Mouse (Mus musculus): ENCODE results near the gene Map4k4.

The Map4k4 gene

DNA sequence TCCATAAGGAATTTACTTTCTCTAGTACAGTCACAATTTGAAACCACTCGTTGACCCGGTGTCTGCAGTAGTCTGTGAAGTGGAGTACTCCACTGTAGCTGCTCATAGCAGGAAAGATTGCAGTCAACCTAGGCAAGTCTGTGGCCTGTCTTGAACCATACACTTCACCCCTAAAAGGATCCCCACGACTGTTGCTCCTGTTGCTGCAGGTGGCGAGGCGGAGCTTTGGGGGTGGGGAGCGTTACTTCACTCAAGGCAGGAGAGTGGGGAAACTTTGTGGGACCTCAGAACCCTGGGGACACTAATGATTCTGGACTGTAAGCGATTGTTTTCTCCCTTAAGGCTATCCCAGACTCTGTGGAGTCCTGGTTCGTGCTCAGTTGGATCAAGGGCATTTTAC is 34.2 kb downstream of the Map4k4 start:
- DNase-seq (ENCODE audit: low read depth in 2 of 2, low spot score in 2 of 2): no peak

DNA sequence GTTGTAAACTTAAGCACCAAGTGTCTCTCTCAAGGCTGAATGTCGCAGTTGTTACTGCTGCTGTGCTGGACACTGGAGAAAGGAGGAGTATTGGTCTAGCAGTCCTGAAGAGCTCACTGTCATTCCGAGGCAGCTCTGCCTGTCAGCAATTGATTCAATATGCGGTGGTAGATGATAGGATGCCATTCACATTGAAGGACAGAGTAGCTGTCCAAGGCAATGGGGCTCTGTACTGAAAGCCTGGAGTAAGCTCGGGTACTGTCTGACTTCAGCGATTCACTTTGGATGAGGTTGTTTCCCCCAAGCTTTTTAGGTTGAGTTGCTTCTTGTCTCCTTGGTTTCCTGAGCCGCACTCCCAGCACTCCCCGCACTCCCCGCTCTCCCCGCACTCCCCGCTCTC is 34.9 kb downstream of the Map4k4 start:
- no peak for DNase-seq (ENCODE audit: low read depth in 2 of 2, low spot score in 2 of 2)

DNA sequence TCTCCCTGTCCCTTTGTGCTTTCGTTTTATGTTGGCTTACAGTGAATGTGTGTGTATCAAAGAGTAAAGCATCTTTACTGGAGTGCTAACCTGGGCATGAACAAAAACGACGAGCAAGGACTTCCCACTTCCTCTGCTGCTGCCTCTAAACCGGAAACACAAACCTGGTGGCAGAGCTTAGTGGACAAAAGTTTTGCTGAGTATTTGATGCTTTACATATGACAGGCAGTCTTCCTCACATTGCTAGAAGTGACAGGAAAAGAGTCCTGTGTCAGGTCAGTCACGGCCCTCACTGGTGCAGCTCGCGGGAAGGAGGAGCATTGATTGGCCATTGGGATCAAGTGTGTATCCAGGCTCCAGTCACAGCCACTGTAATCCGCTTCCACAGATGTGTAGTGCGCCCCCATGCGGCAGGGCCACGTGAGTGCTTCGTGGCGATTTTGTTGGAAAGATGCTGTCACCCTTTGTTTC is 35.7 kb downstream of the Map4k4 start:
- peak; percentile 88 to 90 for DNase-seq (ENCODE audit: low read depth in 2 of 2, low spot score in 2 of 2)

DNA sequence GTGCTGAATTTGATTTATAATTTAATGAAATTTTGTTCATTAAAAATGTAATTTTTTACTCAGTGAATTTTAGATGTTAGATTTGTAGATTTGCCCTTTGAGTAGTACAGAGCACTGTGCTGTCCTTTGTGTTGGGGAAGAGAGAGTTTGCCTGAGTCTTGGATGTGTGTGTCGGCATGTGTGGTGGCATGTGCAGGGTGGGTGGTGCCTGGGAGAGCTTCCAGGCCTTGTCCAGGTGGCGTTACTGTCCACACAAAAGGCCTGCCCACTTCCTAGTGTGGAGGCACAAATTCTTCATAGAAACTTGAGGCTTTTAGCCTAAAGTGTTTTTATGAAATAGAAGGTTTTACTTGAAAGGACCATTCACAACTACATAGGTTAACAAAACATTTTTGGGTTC is 36.2 kb downstream of the Map4k4 start:
- no peak for DNase-seq (ENCODE audit: low read depth in 2 of 2, low spot score in 2 of 2)

DNA sequence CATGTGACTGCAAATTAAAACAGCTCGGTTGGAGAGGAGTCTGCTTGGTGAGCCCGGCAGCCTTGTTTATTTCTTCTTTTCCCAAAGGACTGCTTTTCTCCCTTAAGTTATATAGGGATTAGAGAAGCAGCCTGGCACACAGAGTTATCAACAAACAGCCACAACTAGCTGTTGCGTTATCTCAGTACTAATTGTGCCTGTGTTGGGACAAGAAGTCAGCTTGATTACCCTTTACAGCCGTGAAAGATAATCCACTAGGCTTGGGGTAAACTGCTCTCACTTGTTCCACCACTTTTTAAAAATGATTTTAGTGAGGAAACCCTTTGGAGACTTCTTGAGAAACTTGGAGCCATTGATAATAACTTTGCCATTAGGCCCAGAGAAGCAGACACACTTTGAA is 36.9 kb downstream of the Map4k4 start:
- DNase-seq (ENCODE audit: low read depth in 2 of 2, low spot score in 2 of 2): no peak

DNA sequence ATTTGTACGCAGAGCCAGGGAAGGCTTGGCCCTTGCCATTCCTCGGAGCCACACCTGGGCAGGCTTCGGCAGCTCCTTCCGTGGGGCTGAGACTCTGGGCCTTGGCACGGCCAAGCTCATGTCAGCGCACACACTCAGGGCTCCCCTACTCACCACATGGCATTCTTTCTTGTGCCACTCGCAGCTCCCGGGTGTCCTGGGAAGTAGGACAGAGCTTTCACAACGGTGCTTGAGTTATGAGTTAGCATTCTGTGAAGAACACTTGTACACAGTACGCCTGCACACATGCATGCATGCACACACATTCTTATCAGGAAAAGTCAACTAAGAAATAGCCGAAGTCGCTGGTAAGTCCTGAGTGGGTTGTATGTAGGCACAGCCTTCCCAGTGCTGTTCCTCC is 38.7 kb downstream of the Map4k4 start:
- DNase-seq (ENCODE audit: low read depth in 2 of 2, low spot score in 2 of 2): no peak

DNA sequence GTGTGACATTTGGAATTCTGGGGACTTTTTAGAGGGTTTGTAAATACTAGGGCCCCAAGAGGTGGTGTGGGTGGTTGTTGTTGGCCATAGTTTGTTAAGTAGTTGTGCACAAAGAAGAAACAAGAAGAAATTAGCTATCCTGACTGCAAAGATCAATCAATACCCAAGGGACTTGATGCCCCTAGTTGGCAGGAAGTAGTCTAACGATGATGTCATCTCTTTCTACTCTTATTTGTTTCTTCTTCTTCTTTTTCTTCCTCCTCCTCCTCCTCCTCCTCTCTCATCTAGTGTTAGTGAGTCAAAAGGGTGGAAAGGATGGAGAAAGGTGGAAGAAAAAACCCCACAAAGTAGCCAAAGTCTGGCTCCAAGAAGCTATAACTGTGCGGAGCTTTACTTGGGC is 39.6 kb downstream of the Map4k4 start:
- DNase-seq (ENCODE audit: low read depth in 2 of 2, low spot score in 2 of 2): no peak

DNA sequence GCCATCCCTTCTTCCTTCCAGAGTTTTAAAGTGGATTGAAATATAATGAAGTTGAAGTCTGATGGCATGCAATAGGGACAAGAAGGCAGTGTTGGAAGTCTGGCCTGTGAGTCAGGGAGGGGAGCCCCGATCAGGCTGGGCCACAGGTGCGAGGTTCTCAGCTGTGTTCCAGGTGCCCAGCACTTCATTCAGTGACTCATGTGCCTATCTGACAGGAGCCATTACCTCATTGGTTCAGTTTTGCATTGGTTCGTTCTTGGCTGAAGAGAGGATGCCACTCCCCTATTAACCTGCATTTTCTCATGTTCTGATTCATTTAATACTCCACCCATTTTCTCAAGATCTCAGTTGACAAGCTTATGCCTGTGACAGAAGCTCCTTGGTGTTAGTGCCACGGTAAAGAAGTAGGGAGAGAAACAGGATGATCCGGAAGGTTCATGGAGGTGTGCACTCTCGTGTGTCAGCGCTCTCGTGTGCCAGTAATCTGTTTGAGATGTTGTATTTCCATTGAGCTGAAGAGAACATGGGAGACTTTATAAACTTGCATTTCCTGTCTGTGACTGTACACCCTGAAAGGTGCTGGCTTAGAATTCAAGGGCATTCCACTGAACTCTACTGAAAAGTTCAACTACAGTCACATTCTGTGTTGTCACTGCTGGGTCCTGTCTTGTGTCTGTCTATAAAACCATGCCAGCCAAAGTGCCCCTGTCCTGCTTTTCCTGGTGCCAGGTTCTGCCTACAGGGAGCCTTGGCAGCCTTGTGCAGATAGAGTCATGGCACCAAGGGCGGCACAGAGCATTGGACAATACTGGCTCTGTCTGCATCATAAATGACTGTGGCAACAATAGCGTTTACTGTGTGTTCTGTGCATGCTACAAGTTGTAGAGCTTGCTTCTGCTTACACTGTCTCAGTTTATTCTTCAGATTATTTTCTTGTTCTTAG is 40.8 kb downstream of the Map4k4 start:
- no peak for DNase-seq (ENCODE audit: low read depth in 2 of 2, low spot score in 2 of 2)

DNA sequence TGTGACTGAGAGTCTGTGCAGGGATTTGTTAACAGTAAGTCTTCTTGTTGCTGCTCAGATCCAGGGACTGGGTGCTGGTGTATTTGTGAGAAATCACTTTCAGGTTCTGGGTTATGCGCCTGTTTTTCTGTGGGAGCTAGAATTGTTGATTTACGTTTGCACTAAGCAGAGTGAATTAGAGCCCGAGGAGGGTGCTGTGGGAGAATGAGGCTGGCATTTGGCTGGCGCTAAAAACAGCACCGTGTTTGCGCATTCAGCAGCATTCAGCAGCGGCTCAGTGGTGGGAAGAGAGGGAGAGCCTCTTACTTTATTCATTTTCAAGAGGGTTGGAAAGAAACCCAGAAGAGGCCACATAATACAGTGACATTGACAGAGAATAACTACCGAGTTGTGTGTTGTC is 42.2 kb downstream of the Map4k4 start:
- DNase-seq (ENCODE audit: low read depth in 2 of 2, low spot score in 2 of 2): no peak

DNA sequence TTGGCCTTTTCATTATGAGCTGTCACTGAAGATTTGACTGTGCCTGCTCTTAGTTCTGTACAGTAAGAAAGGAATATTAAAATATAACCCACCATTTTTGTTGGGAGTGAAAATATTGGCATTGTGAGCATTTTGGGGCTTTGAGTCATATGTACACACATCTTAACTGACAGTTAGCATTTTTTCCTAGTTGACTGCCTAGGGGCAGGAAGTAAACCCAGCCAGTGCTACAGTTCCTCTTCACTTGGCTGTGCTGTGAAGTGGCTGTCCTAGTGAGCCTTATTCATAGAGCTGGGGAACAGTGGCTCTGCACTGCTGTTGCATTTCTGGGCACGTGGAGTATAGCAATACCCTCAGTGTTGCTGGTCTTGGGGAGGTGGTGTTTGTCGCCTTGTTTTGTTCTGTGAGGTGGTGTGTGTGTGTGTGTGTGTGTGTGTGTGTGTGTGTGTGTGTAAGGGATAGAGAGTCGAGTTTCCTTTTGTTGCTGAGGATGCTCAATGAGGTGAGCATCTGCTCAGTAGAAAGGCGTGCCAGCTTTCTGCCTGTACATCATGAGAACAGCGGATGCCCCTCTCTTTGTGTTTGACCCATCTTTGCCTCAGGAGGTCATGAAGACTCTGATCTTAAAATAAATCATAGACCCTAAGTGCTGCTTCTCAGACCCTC is 43.7 kb downstream of the Map4k4 start:
- peak in 1 of 2 experiments; percentile 33 for DNase-seq (ENCODE audit: low read depth in 2 of 2, low spot score in 2 of 2)

DNA sequence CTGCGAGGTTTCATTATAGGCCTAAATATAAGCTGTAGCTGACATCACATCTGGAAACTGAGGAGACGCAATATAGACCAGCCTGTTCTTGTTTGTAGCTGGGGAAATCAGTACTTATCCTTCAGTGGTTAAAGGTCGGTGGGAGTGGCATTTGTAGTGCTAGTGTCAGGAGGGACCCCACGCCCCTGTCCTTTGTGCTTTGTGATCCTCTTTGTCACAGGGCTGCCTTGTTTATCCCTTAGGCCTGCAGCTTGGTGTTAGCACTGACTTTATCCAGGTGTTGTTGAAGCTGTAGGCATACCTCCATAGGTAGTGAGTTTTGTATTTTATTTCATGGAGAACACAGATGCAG is 44.2 kb downstream of the Map4k4 start:
- DNase-seq (ENCODE audit: low read depth in 2 of 2, low spot score in 2 of 2): no peak

DNA sequence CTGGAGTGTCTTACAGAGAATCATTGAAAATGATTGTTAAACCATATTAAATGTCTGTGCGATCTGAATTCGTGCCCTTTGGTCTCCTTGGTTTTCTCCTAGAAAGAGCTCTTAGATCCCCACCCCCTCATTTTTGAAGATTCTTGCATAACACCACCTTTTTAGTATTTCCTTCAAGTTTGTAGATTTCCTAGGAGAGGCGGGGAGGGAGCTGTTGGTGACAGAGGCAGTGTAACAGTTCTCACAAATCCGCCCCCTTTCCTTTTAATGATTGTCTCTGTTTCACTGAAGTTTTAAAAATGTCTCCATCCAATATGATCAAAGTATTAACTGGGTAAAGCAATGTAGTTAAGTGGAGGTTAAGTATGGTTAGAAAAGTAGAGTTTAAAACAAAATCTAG is 45.7 kb downstream of the Map4k4 start:
- no peak for DNase-seq (ENCODE audit: low read depth in 2 of 2, low spot score in 2 of 2)

DNA sequence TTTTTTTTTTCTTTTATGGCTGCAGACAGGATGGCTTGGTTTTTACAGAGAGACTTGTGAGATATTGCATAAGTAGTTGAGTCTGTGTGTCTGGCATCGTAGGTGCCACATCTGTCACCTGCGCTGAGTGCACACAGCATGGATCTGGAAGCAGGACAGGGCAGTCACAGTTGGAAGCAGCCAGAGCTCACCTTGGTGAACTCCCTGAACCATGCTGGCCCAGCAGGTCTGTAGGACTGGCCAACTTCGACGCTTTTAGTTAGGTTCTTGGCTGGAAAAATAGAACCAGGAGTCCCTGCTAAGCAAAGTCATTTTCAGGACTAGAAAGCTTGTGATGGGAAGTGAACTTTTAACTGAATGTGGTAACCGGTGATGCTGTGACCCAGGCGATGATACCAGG is 46.5 kb downstream of the Map4k4 start:
- DNase-seq (ENCODE audit: low read depth in 2 of 2, low spot score in 2 of 2): no peak

DNA sequence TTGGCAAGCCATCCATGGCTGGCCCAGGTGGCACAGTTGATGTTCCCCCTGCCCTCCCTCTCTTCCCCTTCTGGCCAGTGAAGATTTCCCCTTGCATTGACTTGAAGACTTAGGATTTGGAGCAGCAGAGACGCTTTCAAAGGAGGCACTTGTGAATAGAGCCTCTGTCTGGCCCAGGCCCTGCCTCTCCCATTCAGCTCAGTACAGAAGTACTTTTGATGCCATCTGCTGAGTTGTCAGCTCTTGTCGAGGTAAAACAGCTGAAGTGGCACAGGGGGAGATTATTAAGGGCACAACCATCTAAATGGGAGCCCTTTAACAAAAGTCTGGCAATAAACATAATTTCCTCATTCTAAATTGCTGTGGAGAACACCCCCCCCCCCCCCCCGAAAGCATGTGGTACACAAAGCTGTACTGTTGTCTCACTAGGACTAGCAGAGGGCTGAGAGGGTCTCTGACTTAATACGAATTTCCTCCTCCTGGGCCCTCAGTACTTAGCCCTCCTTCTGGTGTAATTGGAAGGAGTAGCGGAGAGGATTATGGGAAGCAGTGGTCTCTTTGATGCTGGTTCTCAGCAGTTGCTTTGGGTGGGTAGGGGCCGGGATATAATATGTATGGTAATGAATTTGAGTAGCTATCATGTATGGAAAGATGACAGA is 47.1 kb downstream of the Map4k4 start:
- no peak for DNase-seq (ENCODE audit: low read depth in 2 of 2, low spot score in 2 of 2)

DNA sequence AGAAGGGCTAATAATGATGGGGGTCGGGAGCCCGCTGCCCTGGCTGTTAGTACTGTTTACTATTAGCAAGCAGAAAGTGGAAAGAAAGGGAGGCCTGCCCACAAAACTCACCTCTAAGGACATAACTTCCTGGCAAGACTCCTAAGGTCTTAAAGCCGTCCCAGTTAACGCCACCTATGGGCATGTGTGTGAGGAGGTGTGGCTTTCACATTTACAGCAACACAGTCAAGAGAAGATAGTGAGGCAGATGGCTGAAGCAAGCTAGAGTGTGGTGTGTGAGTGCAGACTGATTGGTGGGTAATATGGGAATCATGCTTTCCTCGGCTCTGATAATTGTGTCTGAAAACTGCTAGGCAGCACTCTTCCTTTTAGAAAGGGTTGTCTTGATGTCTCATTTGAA is 48.5 kb downstream of the Map4k4 start:
- DNase-seq (ENCODE audit: low read depth in 2 of 2, low spot score in 2 of 2): peak in 1 of 2 experiments; percentile 44

DNA sequence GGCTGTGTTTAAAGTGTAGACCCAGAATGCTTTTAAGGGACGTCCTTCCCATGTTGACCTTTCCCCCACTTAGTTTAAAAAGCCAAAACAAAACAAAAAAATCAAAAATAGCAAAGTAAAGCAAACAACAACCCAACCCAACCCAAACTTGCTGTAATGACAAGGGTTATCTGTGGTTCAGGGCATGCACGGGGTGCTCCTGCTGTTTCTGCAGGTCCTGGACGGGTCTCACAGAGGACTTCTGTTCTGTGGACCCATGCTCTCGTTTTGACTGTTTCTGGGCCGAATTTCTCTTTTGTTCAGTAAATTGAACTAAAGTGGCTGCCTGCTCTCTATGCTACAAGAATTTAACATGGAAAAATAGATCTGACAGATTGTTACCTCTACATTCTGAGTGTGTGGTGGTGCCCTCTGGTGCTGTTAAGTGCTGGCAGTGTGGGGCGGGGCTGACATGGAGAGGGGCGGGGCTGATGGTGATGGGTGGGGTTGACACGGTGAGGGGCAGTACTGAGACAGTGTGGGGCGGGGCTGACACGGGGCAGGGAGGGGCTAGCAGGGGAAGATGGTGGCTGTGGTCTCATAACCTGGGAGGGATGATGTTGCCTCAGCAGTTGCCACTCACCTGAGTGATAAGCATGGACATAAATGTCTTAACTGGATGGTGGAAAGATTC is 49.2 kb downstream of the Map4k4 start:
- peak in 1 of 2 experiments; percentile 39 for DNase-seq (ENCODE audit: low read depth in 2 of 2, low spot score in 2 of 2)

DNA sequence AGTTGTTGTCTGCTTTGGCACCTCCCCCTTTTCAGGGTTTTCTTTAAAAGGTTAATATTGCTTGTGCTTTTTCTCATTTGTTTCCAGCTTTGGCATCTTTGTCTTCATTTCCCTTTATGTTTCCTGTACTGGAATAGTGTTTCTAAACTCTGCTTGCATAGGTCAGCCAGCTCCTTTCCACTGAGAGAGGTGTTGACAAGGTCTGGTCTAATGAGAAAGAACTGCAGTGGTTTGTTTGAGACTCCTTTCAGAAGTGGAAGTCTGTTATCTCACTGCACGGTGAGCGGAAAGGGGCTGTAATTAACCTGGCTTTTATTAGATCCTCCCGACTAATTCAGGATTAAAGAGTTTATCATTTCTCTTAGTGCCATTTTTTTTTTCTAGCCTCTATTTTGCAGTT is 49.9 kb downstream of the Map4k4 start:
- no peak for DNase-seq (ENCODE audit: low read depth in 2 of 2, low spot score in 2 of 2)

DNA sequence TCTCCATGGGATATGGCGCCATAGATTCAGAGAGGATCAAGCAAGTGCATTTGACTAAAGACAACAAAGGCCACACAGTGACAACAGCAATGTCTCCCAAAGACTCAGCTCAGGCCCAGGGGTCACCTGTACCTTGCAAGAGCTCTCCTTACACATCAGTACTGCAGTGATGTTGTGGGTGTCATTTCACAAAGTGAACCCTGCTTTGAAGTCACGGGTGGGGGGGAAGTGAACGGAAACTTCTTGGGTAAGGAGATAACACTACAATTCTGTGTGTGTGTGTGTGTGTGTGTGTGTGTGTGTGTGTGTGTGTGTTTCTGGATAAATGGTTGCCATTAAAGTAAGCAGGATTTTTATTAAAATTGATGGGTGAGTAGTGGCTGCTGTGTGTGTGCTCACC is 53.9 kb downstream of the Map4k4 start:
- no peak for DNase-seq (ENCODE audit: low read depth in 2 of 2, low spot score in 2 of 2)

DNA sequence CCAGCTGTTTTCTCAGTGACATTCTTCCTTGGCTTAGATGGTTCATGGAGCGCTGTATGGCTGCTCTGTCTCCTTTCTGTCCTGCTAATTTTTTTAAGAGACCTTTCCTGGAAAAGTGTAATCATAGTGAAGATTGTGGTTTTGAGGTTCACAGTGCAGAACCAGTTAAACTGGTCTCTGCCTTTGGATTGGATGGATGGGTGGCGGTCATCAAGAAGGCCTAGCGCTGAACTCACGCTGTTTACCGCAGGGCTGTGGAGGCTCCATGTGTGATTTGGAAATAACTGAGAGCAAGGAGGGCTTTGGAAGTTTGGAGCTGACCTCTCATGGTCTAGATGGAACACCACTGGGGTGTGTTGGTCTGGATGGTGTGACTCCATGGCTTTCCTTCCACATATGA is 56.0 kb downstream of the Map4k4 start:
- DNase-seq (ENCODE audit: low read depth in 2 of 2, low spot score in 2 of 2): no peak

DNA sequence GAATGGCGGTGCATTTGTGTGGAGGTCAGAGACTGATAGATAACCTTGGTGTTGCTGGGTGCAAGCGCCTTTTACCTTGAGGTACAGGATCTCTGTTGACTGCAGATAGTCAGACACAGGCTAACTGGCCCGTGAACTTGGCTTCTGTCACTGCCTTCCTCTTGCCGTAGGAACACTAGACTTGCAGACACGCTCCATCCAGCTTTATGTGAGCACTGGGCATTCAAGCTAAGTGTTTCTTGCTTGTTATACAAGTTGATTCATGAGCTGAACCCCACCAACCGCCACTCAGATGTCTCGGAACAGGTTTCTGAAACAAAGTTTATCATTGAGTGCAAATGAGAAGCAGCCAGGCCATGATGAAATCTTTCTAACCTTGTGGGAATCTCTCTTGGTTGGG is 57.3 kb downstream of the Map4k4 start:
- DNase-seq (ENCODE audit: low read depth in 2 of 2, low spot score in 2 of 2): no peak

DNA sequence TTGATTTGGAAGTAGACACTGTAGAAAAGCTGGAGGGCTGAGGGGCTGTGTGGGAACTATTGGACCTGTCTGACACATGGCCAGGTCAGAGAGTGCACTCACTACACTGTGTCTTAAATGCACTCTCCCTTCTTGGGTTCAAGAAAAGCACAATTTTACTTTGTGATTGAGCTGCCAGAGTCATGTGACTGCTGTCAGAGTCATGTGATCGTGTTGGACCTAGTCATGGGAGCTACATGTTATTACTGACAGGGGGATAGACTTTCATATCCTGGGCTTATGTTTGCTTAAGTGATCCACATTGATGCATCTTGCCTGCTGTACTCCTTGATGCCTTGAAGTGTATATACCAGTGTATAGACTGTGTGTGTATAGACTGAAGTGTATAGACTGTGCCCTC is 59.9 kb downstream of the Map4k4 start:
- no peak for DNase-seq (ENCODE audit: low read depth in 2 of 2, low spot score in 2 of 2)
